Mouse (Mus musculus): ENCODE data around the gene Trrap.

GRCm38 (mm10) chr5:144859284-144859683 is 91.8 kb downstream of the Trrap start:
- TF ChIP-seq POLR2A (IDR thresholded peaks at IDR 0.05; ENCODE audit: low read depth, low read length) (no peak), CTCF (IDR thresholded peaks at IDR 0.05; ENCODE audit: extremely low read depth, insufficient read length, insufficient replicate concordance, low read depth, low read length) (no peak)

Data from small intestine, adult 2 months (tissue).